30 mouse cellular contexts compared by ENCODE assay signal in the genomic region with DNA sequence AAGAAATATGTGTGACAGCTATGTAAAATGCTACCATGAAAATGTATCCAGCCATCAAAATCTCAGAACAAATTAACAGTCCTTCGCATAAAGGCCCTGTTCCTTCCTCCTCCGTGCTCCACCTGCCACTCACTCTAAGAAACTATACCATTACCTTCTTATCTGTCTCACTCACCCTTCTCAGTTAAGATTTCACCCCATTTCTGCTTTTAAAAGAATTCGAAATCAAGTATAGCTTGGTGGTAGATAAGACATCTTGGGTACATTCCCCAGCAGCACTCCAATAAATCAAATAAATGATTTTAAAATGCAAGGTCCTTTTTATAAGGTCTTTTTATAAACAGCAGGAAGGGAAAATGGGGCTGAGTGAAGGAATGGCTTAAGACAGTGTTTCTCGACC.
"Had no signal": no experiment of that assay in that cellular context is flagged by ENCODE, and none has a peak within 500 bp of the region (broad histone marks: within the 10 kb centered on the region; RNA-seq: fewer than 3 reads in every experiment).

No protein-coding gene starts in this region.

- H3K27me3 ChIP-seq: heart, embryonic 12.5 days; heart, embryonic 13.5 days; heart, embryonic 15.5 days; hindbrain, embryonic 12.5 days; hindbrain, embryonic 13.5 days; hindbrain, embryonic 15.5 days; intestine, embryonic 15.5 days; kidney, embryonic 15.5 days had no signal

- H3K36me3 ChIP-seq: hindbrain, embryonic 12.5 days; hindbrain, embryonic 13.5 days; hindbrain, embryonic 15.5 days; intestine, embryonic 15.5 days had no signal

- H3K4me1 ChIP-seq: intestine, embryonic 15.5 days; kidney, embryonic 15.5 days had no signal

- H3K4me3 ChIP-seq: heart, embryonic 12.5 days; heart, embryonic 13.5 days; heart, embryonic 15.5 days; hindbrain, embryonic 10.5 days; hindbrain, embryonic 12.5 days; hindbrain, embryonic 13.5 days; hindbrain, embryonic 15.5 days; intestine, embryonic 15.5 days; kidney, embryonic 15.5 days; layer of hippocampus, adult 2 months; left cerebral cortex, adult 2 months had no signal

- DNase-seq: heart, postnatal 10 days; heart, postnatal 14 days; heart, postnatal 36 days; heart, postnatal 4 days; kidney, adult 11 months; kidney, adult 18-20 months; kidney, adult 2 months; kidney, adult 8-10 months; kidney, adult 9 months; kidney, postnatal 10 days; kidney, postnatal 14 days; kidney, postnatal 25 days; kidney, postnatal 36 days; kidney, postnatal 4 days; layer of hippocampus, adult 9-11 months; layer of hippocampus, postnatal 36 days had no signal

- H3K9me3 ChIP-seq: heart, embryonic 12.5 days; heart, embryonic 13.5 days; heart, embryonic 15.5 days; hindbrain, embryonic 10.5 days; hindbrain, embryonic 12.5 days; hindbrain, embryonic 13.5 days; hindbrain, embryonic 15.5 days; intestine, embryonic 15.5 days; kidney, embryonic 15.5 days had no signal

- H3K27ac ChIP-seq: heart, embryonic 13.5 days; heart, embryonic 15.5 days; hindbrain, embryonic 10.5 days; hindbrain, embryonic 12.5 days; hindbrain, embryonic 13.5 days; hindbrain, embryonic 14.5 days; hindbrain, embryonic 15.5 days; hindbrain, postnatal 0 days; intestine, embryonic 15.5 days; kidney, embryonic 15.5 days; kidney, postnatal 0 days; layer of hippocampus, adult 2 months; left cerebral cortex, adult 2 months had no signal

- H3K9ac ChIP-seq: heart, embryonic 12.5 days; heart, embryonic 13.5 days; heart, embryonic 15.5 days; hindbrain, embryonic 12.5 days; hindbrain, embryonic 13.5 days; hindbrain, embryonic 14.5 days; hindbrain, embryonic 15.5 days; intestine, embryonic 15.5 days; kidney, embryonic 15.5 days had no signal
